8 mouse cellular contexts compared by ENCODE assay signal in the genomic region with DNA sequence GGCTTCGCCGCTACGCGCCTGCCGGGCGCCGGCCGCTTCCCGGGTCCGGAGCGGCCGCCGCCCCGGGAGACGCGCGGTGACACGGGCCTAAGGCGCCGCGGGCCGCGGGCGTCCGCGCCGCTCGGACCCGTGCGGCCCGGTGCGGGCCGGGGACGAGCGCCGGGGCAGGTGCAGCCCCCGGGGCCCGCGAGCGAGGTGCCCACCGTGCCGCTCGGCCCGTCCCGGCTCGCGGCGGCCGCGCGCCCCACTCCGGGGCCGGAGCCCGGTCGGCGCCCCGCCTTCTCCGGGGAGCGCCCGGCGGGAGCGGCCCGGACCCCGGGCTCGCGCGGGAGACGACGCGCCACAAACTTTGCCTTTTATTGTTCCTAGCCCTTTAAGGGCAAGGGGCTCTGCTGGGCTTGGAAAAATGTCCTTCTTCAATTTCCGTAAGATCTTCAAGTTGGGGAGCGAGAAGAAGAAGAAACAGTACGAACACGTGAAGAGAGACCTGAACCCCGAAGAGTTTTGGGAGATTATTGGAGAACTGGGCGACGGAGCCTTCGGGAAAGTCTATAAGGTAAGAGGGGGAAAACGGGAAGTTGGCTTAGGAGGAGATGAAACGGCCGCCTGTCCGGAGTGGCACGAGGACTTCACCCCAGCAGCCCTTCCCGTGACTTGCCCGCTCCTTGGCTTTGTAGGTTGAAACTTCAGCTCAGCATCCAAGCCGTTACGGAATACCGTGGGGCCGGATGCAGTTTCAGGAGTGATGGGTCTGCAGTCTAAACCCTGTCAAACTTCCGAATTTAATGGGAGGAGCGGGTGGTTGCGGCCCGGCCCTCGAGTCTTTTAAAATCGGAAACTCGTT. TPM values are rescaled to one million over a fixed set of nuclear protein-coding genes. Genes with fewer than 3 reads are reported as not detected.
A peak's percentile ranks its signal among the peaks of the same experiment; 100 is the strongest.
DNase-seq lines count a peak whose midpoint lies in the region; ATAC-seq and TF ChIP-seq lines count a peak whose summit lies in the region.

No protein-coding gene starts in this region.

- peak overlapping the region; percentile 77 for H3K4me3 ChIP-seq in layer of hippocampus, adult 2 months
- peak overlapping the region; percentile 65 for H3K4me3 ChIP-seq in bone marrow macrophage, adult 2 months (ENCODE audit: insufficient read depth, low read length)
- H3K4me3 ChIP-seq in limb, embryonic 12.5 days (replicated peaks) = peak overlapping the region; percentile 81
- peak overlapping the region; percentile 81 for H3K4me3 ChIP-seq in midbrain, embryonic 13.5 days (replicated peaks)
- peak overlapping the region; percentile 69 for H3K4me3 ChIP-seq in stomach, postnatal 0 days (ENCODE audit: low read depth, low read length)

- no peak for DNase-seq in layer of hippocampus, adult 2 months (ENCODE audit: low spot score in 2 of 2)
- DNase-seq in layer of hippocampus, adult 9-10 months (ENCODE audit: low spot score) = no peak
- DNase-seq in heart, postnatal 4 days = peak; percentile 45
- peak; percentile 56 for DNase-seq in stomach, postnatal 0 days (ENCODE audit: low spot score)

- no peaks in the 10 kb centered on the region for H3K9me3 ChIP-seq in limb, embryonic 12.5 days
- no peaks in the 10 kb centered on the region for H3K9me3 ChIP-seq in midbrain, embryonic 13.5 days
- no peaks in the 10 kb centered on the region for H3K9me3 ChIP-seq in stomach, postnatal 0 days (ENCODE audit: control insufficient read depth, low read length)

- WGBS in limb, embryonic 12.5 days = under 1% methylated on average over 96 of the region's 96 CpGs
- WGBS in midbrain, embryonic 13.5 days = under 1% methylated on average over 69 of the region's 96 CpGs
- under 1% methylated on average over 88 of the region's 96 CpGs for WGBS in stomach, postnatal 0 days

- no peaks in the 10 kb centered on the region for H3K36me3 ChIP-seq in limb, embryonic 12.5 days
- no peaks in the 10 kb centered on the region for H3K36me3 ChIP-seq in midbrain, embryonic 13.5 days
- H3K36me3 ChIP-seq in stomach, postnatal 0 days (ENCODE audit: control insufficient read depth, insufficient read depth, low read length) = no peaks in the 10 kb centered on the region

- H3K4me2 ChIP-seq in limb, embryonic 12.5 days = peak overlapping the region; percentile 80
- H3K4me2 ChIP-seq in midbrain, embryonic 13.5 days (replicated peaks) = peak overlapping the region; percentile 98
- peak overlapping the region; percentile 60 for H3K4me2 ChIP-seq in stomach, postnatal 0 days (replicated peaks; ENCODE audit: low read depth)

- peak overlapping the region; percentile 86 for H3K27ac ChIP-seq in layer of hippocampus, adult 2 months
- peak overlapping the region; percentile 84 for H3K27ac ChIP-seq in bone marrow macrophage, adult 2 months (ENCODE audit: insufficient read depth, low read depth, low read length)
- H3K27ac ChIP-seq in limb, embryonic 12.5 days = peak overlapping the region; percentile 92
- peak overlapping the region; percentile 93 for H3K27ac ChIP-seq in midbrain, embryonic 13.5 days
- H3K27ac ChIP-seq in stomach, postnatal 0 days (replicated peaks) = peak overlapping the region; percentile 100

- H3K27me3 ChIP-seq in limb, embryonic 12.5 days = no peaks in the 10 kb centered on the region
- no peaks in the 10 kb centered on the region for H3K27me3 ChIP-seq in midbrain, embryonic 13.5 days
- no peaks in the 10 kb centered on the region for H3K27me3 ChIP-seq in stomach, postnatal 0 days (ENCODE audit: control insufficient read depth, insufficient read depth, low read length)

- TF ChIP-seq CTCF in layer of hippocampus, adult 2 months (conservative IDR thresholded peaks at IDR 0.05) = no peak
- TF ChIP-seq CTCF in bone marrow macrophage, adult 2 months (IDR thresholded peaks at IDR 0.05; ENCODE audit: low read depth, low read length) = no peak
- TF ChIP-seq CTCF in stomach, postnatal 0 days (IDR thresholded peaks at IDR 0.05; ENCODE audit: low read depth) = no peak

- no peak for TF ChIP-seq EP300 in stomach, postnatal 0 days (optimal IDR thresholded peaks at IDR 0.05)

- H3K9ac ChIP-seq in limb, embryonic 12.5 days (replicated peaks) = peak overlapping the region; percentile 91
- H3K9ac ChIP-seq in midbrain, embryonic 13.5 days (replicated peaks) = peak overlapping the region; percentile 90
- peak overlapping the region; percentile 99 for H3K9ac ChIP-seq in stomach, postnatal 0 days (ENCODE audit: low read length)

- ATAC-seq in erythroid progenitor cell, adult 5-6 weeks (replicated peaks; ENCODE audit: low FRiP score, poor library complexity, severe bottlenecking) = peak; percentile 32
- peak; percentile 49; the same call in 1 of the 2 replicates for ATAC-seq in limb, embryonic 12.5 days (ENCODE audit: insufficient number of reproducible peaks, insufficient read depth, low FRiP score, low TSS enrichment, low read depth)
- peak; percentile 81 for ATAC-seq in midbrain, embryonic 13.5 days
- ATAC-seq in stomach, postnatal 0 days (ENCODE audit: low FRiP score, low TSS enrichment) = peak; percentile 53

- H3K4me1 ChIP-seq in bone marrow macrophage, adult 2 months (ENCODE audit: control insufficient read depth, insufficient read depth, low read length) = peaks cover 6% of the 10 kb centered on the region; the same call in 1 of the 2 replicates
- H3K4me1 ChIP-seq in limb, embryonic 12.5 days (replicated peaks) = peaks cover 29% of the 10 kb centered on the region
- peaks cover 29% of the 10 kb centered on the region for H3K4me1 ChIP-seq in midbrain, embryonic 13.5 days (replicated peaks)
- no peaks in the 10 kb centered on the region for H3K4me1 ChIP-seq in stomach, postnatal 0 days (replicated peaks; ENCODE audit: control insufficient read depth, insufficient read depth)

- TF ChIP-seq POLR2A in bone marrow macrophage, adult 2 months (IDR thresholded peaks at IDR 0.05; ENCODE audit: borderline replicate concordance, low read depth, low read length) = no peak

RNA-seq across cellular contexts. Expression of a gene that starts 0.5 kb away (rescaled TPM):
- 10 to 100 TPM; 63.7 to 69.4 TPM for total RNA-seq in layer of hippocampus, adult 2 months (2021)
- polyA plus RNA-seq in bone marrow macrophage, adult 2 months (2012; ENCODE audit: insufficient read depth, insufficient read length, missing spikeins) = 79.6 and 88.5 TPM in 2 replicates
- total RNA-seq in erythroid progenitor cell, adult 5-6 weeks (2015; ENCODE audit: low replicate concordance) = 134 and 154 TPM in 2 replicates
- total RNA-seq in erythroid progenitor cell, adult 5-6 weeks (2017; ENCODE audit: low replicate concordance) = 173 and 201 TPM in 2 replicates
- total RNA-seq in heart, postnatal 4 days (2021) = 100 to 1,000 TPM; 131 to 139 TPM
- 10.1 and 11.8 TPM in 2 replicates for polyA plus RNA-seq in limb, embryonic 12.5 days (2016; fragmentation: Nextera tagmentation; extraction: Ambion mirVana)
- 6.5 and 7.4 TPM in 2 replicates for polyA plus RNA-seq in midbrain, embryonic 13.5 days (2015; fragmentation: Nextera tagmentation; extraction: Ambion mirVana)
- 12.3 and 14.3 TPM in 2 replicates for polyA plus RNA-seq in stomach, postnatal 0 days (2015; fragmentation: Nextera tagmentation; extraction: Ambion mirVana)

RNA-seq across cellular contexts. Expression of a gene that starts 42.7 kb away (rescaled TPM):
- 10 to 100 TPM; 22.6 to 23.8 TPM for total RNA-seq in layer of hippocampus, adult 2 months (2021)
- 20.6 and 22.5 TPM in 2 replicates for polyA plus RNA-seq in bone marrow macrophage, adult 2 months (2012; ENCODE audit: insufficient read depth, insufficient read length, missing spikeins)
- total RNA-seq in erythroid progenitor cell, adult 5-6 weeks (2015; ENCODE audit: low replicate concordance) = 6.3 and 25.6 TPM in 2 replicates
- total RNA-seq in erythroid progenitor cell, adult 5-6 weeks (2017; ENCODE audit: low replicate concordance) = 5.9 and 14.1 TPM in 2 replicates
- total RNA-seq in heart, postnatal 4 days (2021) = 10 to 100 TPM; 23.1 to 26.3 TPM
- 55.1 and 55.3 TPM in 2 replicates for polyA plus RNA-seq in limb, embryonic 12.5 days (2016; fragmentation: Nextera tagmentation; extraction: Ambion mirVana)
- polyA plus RNA-seq in midbrain, embryonic 13.5 days (2015; fragmentation: Nextera tagmentation; extraction: Ambion mirVana) = 30.2 and 36.3 TPM in 2 replicates
- polyA plus RNA-seq in stomach, postnatal 0 days (2015; fragmentation: Nextera tagmentation; extraction: Ambion mirVana) = 25.9 and 28.5 TPM in 2 replicates

Comparison
In these comparisons a context has a peak if more than half of its experiments do, and no peak if none do; other contexts are left out.
1. DNase-seq: peak in heart, postnatal 4 days (single experiment) and stomach, postnatal 0 days (single experiment); none in layer of hippocampus, adult 2 months (0 of 2) and layer of hippocampus, adult 9-10 months (single experiment).
2. Peak in every context shown above with its lines, with median percentiles within 50 percentile points of each other: H3K27ac ChIP-seq, H3K4me3 ChIP-seq, ATAC-seq, H3K4me2 ChIP-seq and H3K9ac ChIP-seq.